In the genomic region with DNA sequence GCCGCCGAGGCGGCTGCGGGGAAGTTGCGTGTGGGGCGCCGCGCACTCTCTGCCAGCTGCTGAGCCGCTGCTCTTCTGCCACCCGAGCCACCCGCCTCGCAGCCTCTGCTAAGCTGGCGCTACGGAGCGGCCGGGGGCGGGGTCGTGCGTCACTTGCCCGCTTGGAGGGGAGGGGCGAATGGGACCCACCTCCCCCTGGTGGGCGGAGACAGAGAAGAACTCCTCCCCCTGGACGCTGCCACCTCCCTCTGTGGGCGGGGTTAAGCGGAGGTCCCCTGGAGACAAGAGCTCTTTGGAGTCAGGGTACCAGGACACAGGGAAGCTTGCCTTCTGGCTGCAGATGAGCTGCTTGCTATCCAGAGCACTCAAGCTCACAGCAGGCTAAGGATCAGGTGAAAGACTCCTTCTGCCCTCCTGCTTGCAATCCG, we compare ENCODE assay signal across 8 mouse cellular contexts. TPM values are rescaled to one million over a fixed set of nuclear protein-coding genes. Genes with fewer than 3 reads are reported as not detected.
DNase-seq lines count a peak whose midpoint lies in the region; ATAC-seq and TF ChIP-seq lines count a peak whose summit lies in the region.

Slc2a13 (minus strand) TSS at position 151 of the 428 bp plus-strand sequence.

- peak within 1 kb of the TSS; percentile 73 for H3K9ac ChIP-seq in lung, embryonic 16.5 days (ENCODE audit: low read length)

- WGBS in hindbrain, embryonic 10.5 days: 0% methylated on average over 26 of the region's 26 CpGs
- 0% methylated on average over 17 of the region's 26 CpGs for WGBS in lung, embryonic 16.5 days

- no peaks in the 10 kb centered on the region for H3K9me3 ChIP-seq in hindbrain, embryonic 10.5 days
- H3K9me3 ChIP-seq in lung, embryonic 16.5 days (ENCODE audit: control insufficient read depth, low read length): no peaks in the 10 kb centered on the region

- H3K27me3 ChIP-seq in Patski: peaks cover 43% of the 10 kb centered on the region
- peaks cover 19% of the 10 kb centered on the region for H3K27me3 ChIP-seq in hindbrain, embryonic 10.5 days (ENCODE audit: insufficient read depth, poor library complexity, severe bottlenecking)
- peaks cover 10% of the 10 kb centered on the region for H3K27me3 ChIP-seq in lung, embryonic 16.5 days (ENCODE audit: control insufficient read depth, insufficient read depth, low read depth, low read length)

- POLR2A ChIA-PET in Patski (lab: Charles Lee): interaction anchor here (1.4 kb wide), 1 partner anchor 25 kb away, joined by 3 read pairs; no protein-coding TSS in a partner anchor

- CTCF ChIA-PET in Patski (lab: Charles Lee): interaction anchor here (0.9 to 2.4 kb wide), 5 partner anchors 13 to 272 kb away, joined by 3 to 11 read pairs (median 3); no protein-coding TSS in a partner anchor

- no peak for TF ChIP-seq CTCF in Patski (IDR thresholded peaks at IDR 0.05)

- H3K27ac ChIP-seq in hindbrain, embryonic 10.5 days: peak within 1 kb of the TSS; percentile 86
- peak within 1 kb of the TSS; percentile 71 for H3K27ac ChIP-seq in lung, embryonic 16.5 days (ENCODE audit: low read length)

- peak within 1 kb of the TSS; percentile 94 for H3K4me2 ChIP-seq in lung, embryonic 16.5 days (ENCODE audit: low read depth, low read length)

- peak within 1 kb of the TSS; percentile 72 for H3K4me3 ChIP-seq in hindbrain, embryonic 10.5 days
- peak within 1 kb of the TSS; percentile 74 for H3K4me3 ChIP-seq in lung, embryonic 16.5 days (ENCODE audit: low read length)

- no peaks in the 10 kb centered on the region for H3K36me3 ChIP-seq in hindbrain, embryonic 10.5 days
- H3K36me3 ChIP-seq in lung, embryonic 16.5 days (ENCODE audit: control insufficient read depth, insufficient read depth, low read length): no peaks in the 10 kb centered on the region

- peak; percentile 22 for DNase-seq in Patski (ENCODE audit: low read depth, low spot score)
- DNase-seq in cerebellum, adult 9-10 months: peak; percentile 93
- DNase-seq in frontal cortex, adult 2 months (ENCODE audit: extremely low spot score in 1 of 2, low spot score in 1 of 2): peak; percentile 73 to 94
- DNase-seq in hindbrain, embryonic 10.5 days (ENCODE audit: low spot score): peak; percentile 95
- DNase-seq in layer of hippocampus, postnatal 10 days (ENCODE audit: low spot score in 2 of 2): peak; percentile 89 to 93
- DNase-seq in ovary, postnatal 10 days (ENCODE audit: low spot score): peak; percentile 61
- peak; percentile 42 for DNase-seq in thymus, postnatal 0 days (ENCODE audit: low spot score)

- ATAC-seq in Patski: peak; percentile 85
- peak; percentile 97 for ATAC-seq in lung, embryonic 16.5 days (ENCODE audit: low read depth)

- H3K4me1 ChIP-seq in hindbrain, embryonic 10.5 days (replicated peaks): peaks cover 21% of the 10 kb centered on the region; the same call in 1 of the 2 replicates
- peaks cover 3% of the 10 kb centered on the region; the same call in 1 of the 2 replicates for H3K4me1 ChIP-seq in lung, embryonic 16.5 days (replicated peaks; ENCODE audit: control insufficient read depth, insufficient read depth, low read length)

- in situ Hi-C loops in Patski (cut with MboI; ENCODE audit: low pct_unique_long_range_greater_than_20kb): loop anchor here (5.0 kb wide), 2 partner anchors 91 to 271 kb away; no protein-coding TSS in a partner anchor

RNA-seq across cellular contexts. Expression of gene Slc2a13, which starts in this region (rescaled TPM):
- polyA plus RNA-seq in Patski (2021): 0.15 TPM
- polyA plus RNA-seq in frontal cortex, adult 2 months (2012; rRNA removed): 26.8 and 30.6 TPM in 2 replicates
- polyA plus RNA-seq in hindbrain, embryonic 10.5 days (2016; fragmentation: Nextera tagmentation; extraction: Ambion mirVana): 0.71 and 0.97 TPM in 2 replicates
- total RNA-seq in layer of hippocampus, postnatal 10 days (2021): 10 to 100 TPM; 42.5 to 43.8 TPM
- 1.2 and 1.9 TPM in 2 replicates for polyA plus RNA-seq in lung, embryonic 16.5 days (2015; fragmentation: Nextera tagmentation; extraction: Ambion mirVana)
- 1.9 and 2.1 TPM in 2 replicates for polyA plus RNA-seq in thymus, postnatal 0 days (2015; fragmentation: Nextera tagmentation; extraction: Ambion mirVana)

Comparison
In these comparisons a context has a peak if more than half of its experiments do, and no peak if none do; other contexts are left out.
1. Peak in every context shown above with its lines: DNase-seq, ATAC-seq, H3K4me3 ChIP-seq and H3K27ac ChIP-seq.
2. Peak in DNase-seq and ATAC-seq in Patski; RNA of the gene not detected or under 1 TPM.
3. Peak in DNase-seq, H3K4me3 ChIP-seq and H3K27ac ChIP-seq in hindbrain, embryonic 10.5 days; RNA of the gene not detected or under 1 TPM.
4. DNase-seq: peak in every context shown above with its lines; median percentile 95 in hindbrain, embryonic 10.5 days; 93 in cerebellum, adult 9-10 months; 91 in layer of hippocampus, postnatal 10 days; 84 in frontal cortex, adult 2 months; 61 in ovary, postnatal 10 days; 42 in thymus, postnatal 0 days; 22 in Patski.